Mouse (Mus musculus): ENCODE results near the gene Rps6ka5.

Rps6ka5 gene

GRCm38 (mm10) chr12:100528246-100528645, 198.5 kb downstream of the Rps6ka5 start:
- DNase-seq: no peak

- DNase-seq: peak; percentile 81 to 83
Observed at GRCm38 (mm10) chr12:100527753-100528152, 199.0 kb downstream of the Rps6ka5 start.

- DNase-seq: no peak
Observed at GRCm38 (mm10) chr12:100527241-100527640, 199.5 kb downstream of the Rps6ka5 start.

GRCm38 (mm10) chr12:100525939-100526338, 200.8 kb downstream of the Rps6ka5 start:
- no peak for DNase-seq

- peak; percentile 68 to 81 for DNase-seq
Observed at GRCm38 (mm10) chr12:100520794-100521186, 206.0 kb downstream of the Rps6ka5 start, which contains the start of gene Ttc7b. Ttc7b (minus strand) TSS chr12:100520826.

- peak; percentile 65 to 75 for DNase-seq
Observed at GRCm38 (mm10) chr12:100520077-100520793, 206.5 kb downstream of the Rps6ka5 start.

- DNase-seq: peak; percentile 35 to 39
Observed at GRCm38 (mm10) chr12:100519684-100520076, 207.1 kb downstream of the Rps6ka5 start.

GRCm38 (mm10) chr12:100517371-100517770, 209.4 kb downstream of the Rps6ka5 start:
- DNase-seq: no peak

- DNase-seq: no peak
Observed at GRCm38 (mm10) chr12:100516161-100516838, 210.5 kb downstream of the Rps6ka5 start.

- DNase-seq: no peak
Observed at GRCm38 (mm10) chr12:100515493-100515892, 211.3 kb downstream of the Rps6ka5 start.

- DNase-seq: no peak
Observed at GRCm38 (mm10) chr12:100514611-100515010, 212.2 kb downstream of the Rps6ka5 start.

- no peak for DNase-seq
Observed at GRCm38 (mm10) chr12:100513131-100513530, 213.7 kb downstream of the Rps6ka5 start.

GRCm38 (mm10) chr12:100512641-100513040, 214.1 kb downstream of the Rps6ka5 start:
- DNase-seq: peak in 1 of 2 experiments; percentile 48

- no peak for DNase-seq
Observed at GRCm38 (mm10) chr12:100509615-100510282, 217.0 kb downstream of the Rps6ka5 start.

GRCm38 (mm10) chr12:100508668-100509067, 218.1 kb downstream of the Rps6ka5 start:
- no peak for DNase-seq

GRCm38 (mm10) chr12:100505484-100505883, 221.3 kb downstream of the Rps6ka5 start:
- DNase-seq: no peak

- no peak for DNase-seq
Observed at GRCm38 (mm10) chr12:100504585-100504984, 222.2 kb downstream of the Rps6ka5 start.

GRCm38 (mm10) chr12:100503659-100504058, 223.1 kb downstream of the Rps6ka5 start:
- DNase-seq: peak in 1 of 2 experiments; percentile 15

GRCm38 (mm10) chr12:100502544-100502943, 224.2 kb downstream of the Rps6ka5 start:
- DNase-seq: no peak

- peak; percentile 25 to 28 for DNase-seq
Observed at GRCm38 (mm10) chr12:100501261-100501660, 225.5 kb downstream of the Rps6ka5 start.

- no peak for DNase-seq
Observed at GRCm38 (mm10) chr12:100499469-100499868, 227.3 kb downstream of the Rps6ka5 start.

Data from lung, postnatal 4 days (tissue).